Mouse (Mus musculus) embryonic stem cell, embryonic (primary cell): Measurements from ENCODE around the gene Ints13.

Experiments used
- CTCF ChIA-PET, 4 experiments: fragments of 300-600 bp in 2 of 4; fragments of 350-600 bp in 2 of 4; sonication (Branson Sonifier 250); formaldehyde crosslinking; loops; one replicate each; lab custom pipeline; 2022; ENCODE audit warnings: inconsistent platforms in 2 of 4; lab: Charles Lee
- POLR2A ChIA-PET, 4 experiments: fragments of 300-600 bp in 2 of 4; fragments of 350-600 bp in 2 of 4; sonication (Branson Sonifier 250); formaldehyde crosslinking; loops; one replicate each; lab custom pipeline; 2022; ENCODE audit warnings: antibody characterized with exemption in 4 of 4, inconsistent platforms in 1 of 4; lab: Charles Lee

Gene Ints13

GRCm38 (mm10) chr6:146513899-146514298 is 63.7 kb downstream of the Ints13 start:
- CTCF ChIA-PET = no interaction called here
- POLR2A ChIA-PET = no interaction called here

- CTCF ChIA-PET = no interaction called here
- POLR2A ChIA-PET = no interaction called here
These were observed 64.3 kb downstream of the Ints13 start for GRCm38 (mm10) chr6:146513384-146513783.

GRCm38 (mm10) chr6:146511511-146511910 is 66.1 kb downstream of the Ints13 start:
- POLR2A ChIA-PET = no interaction called here
- CTCF ChIA-PET = interaction anchor here in 1 of 4 experiments (0.6 kb wide), 1 partner anchor 224 kb away, joined by 3 read pairs; no protein-coding TSS in a partner anchor

GRCm38 (mm10) chr6:146509891-146510290 is 67.7 kb downstream of the Ints13 start:
- CTCF ChIA-PET = no interaction called here

GRCm38 (mm10) chr6:146504459-146504858 is 73.2 kb downstream of the Ints13 start:
- CTCF ChIA-PET = no interaction called here
- POLR2A ChIA-PET = no interaction called here

More at GRCm38 (mm10) chr6:146509891-146510290, 67.7 kb downstream of the Ints13 start:
- POLR2A ChIA-PET = interaction anchor here in 1 of 4 experiments (1.1 kb wide), 1 partner anchor 10 kb away, joined by 3 read pairs; no protein-coding TSS in a partner anchor

- CTCF ChIA-PET = no interaction called here
- POLR2A ChIA-PET = interaction anchor here in 2 of 4 experiments (0.6 to 2.0 kb wide), 2 partner anchors 41 to 42 kb away, joined by 5 read pairs; no protein-coding TSS in a partner anchor
These were observed 74.8 kb downstream of the Ints13 start for GRCm38 (mm10) chr6:146502856-146503255.

GRCm38 (mm10) chr6:146501866-146502804 is 75.5 kb downstream of the Ints13 start, which contains the start of gene Itpr2:
Gene Itpr2, minus strand, starts transcription at chr6:146502223.
- ChIA-PET CTCF (interaction anchor here in 1 of 4 experiments (0.6 kb wide), 2 partner anchors 92 to 687 kb away, joined by 4 to 6 read pairs; no protein-coding TSS in a partner anchor), POLR2A (interaction anchor here in 3 of 4 experiments (0.6 to 2.0 kb wide), 3 partner anchors 41 to 86 kb away, joined by 3 to 5 read pairs (median 5); no protein-coding TSS in a partner anchor)

- POLR2A ChIA-PET = interaction anchor here in 3 of 4 experiments (0.6 to 2.0 kb wide), 4 partner anchors 40 to 1481 kb away, joined by 3 to 10 read pairs (median 4); no protein-coding TSS in a partner anchor
- CTCF ChIA-PET = interaction anchor here in 1 of 4 experiments (0.6 kb wide), 1 partner anchor 91 kb away, joined by 6 read pairs; no protein-coding TSS in a partner anchor
These were observed 76.2 kb downstream of the Ints13 start for GRCm38 (mm10) chr6:146501316-146501865.

- ChIA-PET POLR2A (interaction anchor here in 3 of 4 experiments (0.6 to 1.0 kb wide), 3 partner anchors 8 to 1482 kb away, joined by 3 to 10 read pairs (median 3); no protein-coding TSS in a partner anchor), CTCF (no interaction called here)
These were observed 76.9 kb downstream of the Ints13 start for GRCm38 (mm10) chr6:146500771-146501170.

GRCm38 (mm10) chr6:146500206-146500605 is 77.4 kb downstream of the Ints13 start:
- ChIA-PET POLR2A (interaction anchor here in 1 of 4 experiments (1.0 kb wide), 1 partner anchor 9 kb away, joined by 3 read pairs; no protein-coding TSS in a partner anchor), CTCF (no interaction called here)
